20 mouse cellular contexts compared by ENCODE assay signal in the genomic region with DNA sequence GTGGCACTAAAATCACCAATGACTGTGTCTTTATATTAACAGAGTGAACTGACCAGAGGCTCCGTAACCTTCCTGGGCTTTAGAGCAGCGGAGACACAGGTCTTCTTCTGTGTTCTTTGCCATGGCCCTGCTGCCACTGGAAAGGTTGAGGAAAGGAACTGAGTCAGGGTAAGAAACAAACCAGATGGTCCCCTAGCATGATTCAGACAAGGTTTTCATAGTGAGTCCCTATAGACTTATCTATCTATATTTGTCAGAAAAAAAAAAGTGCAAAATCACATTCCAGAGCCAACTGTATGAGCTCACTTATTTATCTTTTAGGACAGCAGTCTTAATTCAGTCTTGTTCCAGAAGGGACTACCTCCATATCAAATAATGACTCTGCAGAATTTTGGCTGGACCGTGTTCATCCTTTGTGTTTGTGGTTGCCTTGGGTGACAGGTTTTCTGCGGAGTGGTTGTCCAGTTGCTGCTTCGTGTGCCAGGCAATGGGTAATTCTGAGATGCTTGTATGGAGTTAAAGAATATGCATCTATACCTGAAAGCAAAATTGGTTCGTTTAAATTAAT.
DNase-seq lines count a peak whose midpoint lies in the region; ATAC-seq and TF ChIP-seq lines count a peak whose summit lies in the region.
"Had no signal": no experiment of that assay in that cellular context is flagged by ENCODE, and none has a peak within 500 bp of the region (broad histone marks: within the 10 kb centered on the region; RNA-seq: fewer than 3 reads in every experiment).

No protein-coding gene starts in this region.

- H3K4me2 ChIP-seq in hindbrain, embryonic 13.5 days = no peak overlapping the region
- no peak overlapping the region for H3K4me2 ChIP-seq in hindbrain, postnatal 0 days (ENCODE audit: low read depth, low read length)
- no peak overlapping the region for H3K4me2 ChIP-seq in midbrain, embryonic 14.5 days (ENCODE audit: low read length)
- H3K4me2 ChIP-seq: embryonic facial prominence, embryonic 15.5 days; heart, embryonic 11.5 days; limb, embryonic 15.5 days; midbrain, embryonic 12.5 days had no signal

- no peaks in the 10 kb centered on the region for H3K27me3 ChIP-seq in cerebellum, adult 2 months (ENCODE audit: control insufficient read depth, insufficient read depth, low read length)
- no peaks in the 10 kb centered on the region for H3K27me3 ChIP-seq in hindbrain, embryonic 13.5 days
- H3K27me3 ChIP-seq in hindbrain, postnatal 0 days (ENCODE audit: insufficient read depth, low read length) = no peaks in the 10 kb centered on the region
- H3K27me3 ChIP-seq in midbrain, embryonic 14.5 days (ENCODE audit: control insufficient read depth, insufficient read depth, low read length) = no peaks in the 10 kb centered on the region
- H3K27me3 ChIP-seq: embryonic facial prominence, embryonic 15.5 days; limb, embryonic 15.5 days; midbrain, embryonic 12.5 days had no signal

- H3K27ac ChIP-seq in cerebellum, adult 2 months (ENCODE audit: insufficient read depth, low read length) = peak overlapping the region; percentile 51; the same call in 1 of the 2 replicates
- H3K27ac ChIP-seq in hindbrain, embryonic 13.5 days = peak overlapping the region; percentile 62; the same call in 1 of the 2 replicates
- no peak overlapping the region; the same call in 1 of the 2 replicates for H3K27ac ChIP-seq in hindbrain, postnatal 0 days
- no peak overlapping the region for H3K27ac ChIP-seq in midbrain, embryonic 14.5 days (replicated peaks; ENCODE audit: low read depth, low read length)
- H3K27ac ChIP-seq: embryonic facial prominence, embryonic 15.5 days; limb, embryonic 15.5 days; midbrain, embryonic 12.5 days had no signal

- no peak overlapping the region for H3K4me3 ChIP-seq in cerebellum, adult 2 months (replicated peaks; ENCODE audit: insufficient read depth, low read depth, low read length)
- H3K4me3 ChIP-seq in hindbrain, embryonic 13.5 days = no peak overlapping the region
- H3K4me3 ChIP-seq in hindbrain, postnatal 0 days (ENCODE audit: low read length) = no peak overlapping the region
- H3K4me3 ChIP-seq in midbrain, embryonic 14.5 days (replicated peaks; ENCODE audit: low read depth, low read length) = no peak overlapping the region
- H3K4me3 ChIP-seq: embryonic facial prominence, embryonic 15.5 days; limb, embryonic 15.5 days; midbrain, embryonic 12.5 days had no signal

- peaks cover 50% of the 10 kb centered on the region for H3K4me1 ChIP-seq in cerebellum, adult 2 months (ENCODE audit: control insufficient read depth, insufficient read depth, low read length)
- H3K4me1 ChIP-seq in hindbrain, embryonic 13.5 days (replicated peaks) = peaks cover 53% of the 10 kb centered on the region
- peaks cover 24% of the 10 kb centered on the region for H3K4me1 ChIP-seq in hindbrain, postnatal 0 days (ENCODE audit: insufficient read depth, low read length)
- peaks cover 13% of the 10 kb centered on the region; the same call in 1 of the 2 replicates for H3K4me1 ChIP-seq in midbrain, embryonic 14.5 days (ENCODE audit: control insufficient read depth, insufficient read depth, low read length)

- H3K9ac ChIP-seq in hindbrain, embryonic 13.5 days = no peak overlapping the region
- no peak overlapping the region for H3K9ac ChIP-seq in hindbrain, postnatal 0 days (replicated peaks; ENCODE audit: low read length)
- no peak overlapping the region for H3K9ac ChIP-seq in midbrain, embryonic 14.5 days (replicated peaks; ENCODE audit: low read length)
- H3K9ac ChIP-seq: embryonic facial prominence, embryonic 15.5 days; limb, embryonic 15.5 days; midbrain, embryonic 12.5 days had no signal

- no peaks in the 10 kb centered on the region for H3K9me3 ChIP-seq in hindbrain, embryonic 13.5 days
- H3K9me3 ChIP-seq in hindbrain, postnatal 0 days (ENCODE audit: low read length) = no peaks in the 10 kb centered on the region
- H3K9me3 ChIP-seq in midbrain, embryonic 14.5 days (ENCODE audit: control insufficient read depth, low read length) = no peaks in the 10 kb centered on the region
- H3K9me3 ChIP-seq: embryonic facial prominence, embryonic 15.5 days; limb, embryonic 15.5 days; midbrain, embryonic 12.5 days had no signal

- ATAC-seq in hindbrain, embryonic 13.5 days (ENCODE audit: low FRiP score) = no peak
- ATAC-seq in hindbrain, postnatal 0 days = no peak
- ATAC-seq in megakaryocyte progenitor cell, adult 5-6 weeks (replicated peaks; ENCODE audit: poor library complexity) = peak; percentile 49
- no peak for ATAC-seq in midbrain, embryonic 14.5 days (ENCODE audit: low FRiP score, low TSS enrichment)
- ATAC-seq: hindbrain, embryonic 16.5 days; intestine, embryonic 16.5 days had no signal

- DNase-seq in cerebellum, adult 2 months = no peak
- DNase-seq in cerebellum, adult 9-11 months = no peak
- no peak for DNase-seq in hindbrain, postnatal 0 days (ENCODE audit: low spot score)
- DNase-seq in brain, adult 2 months (ENCODE audit: low read depth, low spot score) = peak; percentile 71
- no peak for DNase-seq in midbrain, embryonic 14.5 days
- DNase-seq: adrenal gland, postnatal 36 days; heart, adult 11 months; kidney, adult 9 months; lung, adult 18-20 months; lung, postnatal 10 days; thymus, adult 18-20 months; thymus, postnatal 36 days had no signal

- TF ChIP-seq POLR2A in cerebellum, adult 2 months (IDR thresholded peaks at IDR 0.05; ENCODE audit: borderline replicate concordance, insufficient read depth, low read length) = no peak

- 75% methylated on average over 6 of the region's 6 CpGs for WGBS in cerebellum, adult 2 months
- 89% methylated on average over 6 of the region's 6 CpGs for WGBS in hindbrain, embryonic 13.5 days
- 78% methylated on average over 6 of the region's 6 CpGs for WGBS in hindbrain, postnatal 0 days
- WGBS in midbrain, embryonic 14.5 days = 95% methylated on average over 6 of the region's 6 CpGs

- H3K36me3 ChIP-seq in hindbrain, embryonic 13.5 days = peaks cover 3% of the 10 kb centered on the region; the same call in 1 of the 2 replicates
- H3K36me3 ChIP-seq in hindbrain, postnatal 0 days (ENCODE audit: insufficient read depth, low read length) = no peaks in the 10 kb centered on the region
- no peaks in the 10 kb centered on the region for H3K36me3 ChIP-seq in midbrain, embryonic 14.5 days (ENCODE audit: control insufficient read depth, insufficient read depth, low read length)
- H3K36me3 ChIP-seq: embryonic facial prominence, embryonic 15.5 days; limb, embryonic 15.5 days had no signal

- TF ChIP-seq CTCF in cerebellum, adult 2 months (IDR thresholded peaks at IDR 0.05; ENCODE audit: borderline replicate concordance, insufficient read depth, low read depth, low read length) = no peak
- no peak for TF ChIP-seq CTCF in hindbrain, postnatal 0 days (IDR thresholded peaks at IDR 0.05; ENCODE audit: low read depth)

Comparison
In these comparisons a context has a peak if more than half of its experiments do, and no peak if none do; other contexts are left out.
1. H3K27ac ChIP-seq: peak in cerebellum, adult 2 months (single experiment) and hindbrain, embryonic 13.5 days (single experiment); none in hindbrain, postnatal 0 days (single experiment) and midbrain, embryonic 14.5 days (single experiment).